Mouse (Mus musculus) small intestine, adult 2 months (tissue): ENCODE measurements at regions not wholly inside any gene's neighbourhood (a gene's known extent, or its start where the extent isn't known, plus 50 kb on each side); places are given as distances from the start of the nearest gene placed in this dataset.

ENCODE experiments used
- CTCF ChIP-seq: fragments of 200-500 bp; IDR thresholded peaks from 2 replicates; pipeline ENCODE4 v1.5.1; 2012; ENCODE audit warnings: low read depth, mild to moderate bottlenecking, control low read depth, inconsistent platforms, low read length, moderate library complexity, mixed read lengths; ENCODE audit not compliant: insufficient replicate concordance, insufficient read length; ENCODE audit errors: extremely low read depth
- POLR2A ChIP-seq: fragments of 200-500 bp; IDR thresholded peaks from 2 replicates; pipeline ENCODE4 v1.6.1; 2012; ENCODE audit warnings: low read depth, mild to moderate bottlenecking, control low read depth, inconsistent platforms, low read length, moderate library complexity

- TF ChIP-seq CTCF (no peak), POLR2A (no peak)
These were observed 169.2 kb upstream of the Ctnnb1 start for GRCm38 (mm10) chr9:120759771-120760170.
